Mouse (Mus musculus): ENCODE measurements around the gene Nras. TPM values are rescaled to one million over a fixed set of nuclear protein-coding genes. Genes with fewer than 3 reads are reported as not detected.

Nras gene
- polyA plus RNA-seq, 1 experiment from 2014 or later, result 125 TPM

DNA sequence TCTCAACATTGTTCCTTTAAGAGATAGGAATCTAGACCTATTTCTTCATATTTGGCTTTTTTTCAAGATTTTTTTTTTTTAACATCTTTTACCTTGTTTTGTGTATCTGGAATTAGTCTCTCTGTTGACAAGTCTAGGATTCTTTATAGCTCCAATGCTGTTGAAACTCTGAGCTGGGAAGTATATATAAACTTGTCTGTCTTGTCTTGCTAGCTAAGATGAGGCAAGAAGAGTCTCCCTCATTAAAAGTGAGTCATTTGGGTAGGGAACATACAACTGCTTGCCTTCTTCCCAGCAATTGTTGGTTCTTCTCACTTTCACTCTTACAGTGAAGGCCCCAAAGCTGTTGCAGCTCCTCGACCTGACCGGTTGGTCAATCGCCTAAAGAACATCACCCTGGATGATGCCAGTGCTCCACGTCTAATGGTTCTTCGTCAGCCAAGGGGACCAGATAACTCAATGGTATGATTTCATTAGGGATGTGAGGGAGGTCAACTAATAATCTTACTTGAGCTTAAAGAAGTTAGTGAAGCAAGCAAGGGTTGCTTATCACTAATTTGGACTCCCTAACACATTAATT, 2.0 kb upstream of the Nras start:
- no peak overlapping the region for H3K9ac ChIP-seq (replicated peaks; ENCODE audit: low read depth, low read length)
- no peaks in the 10 kb centered on the region for H3K27me3 ChIP-seq (replicated peaks; ENCODE audit: control insufficient read depth, insufficient read depth, low read length)
- H3K27ac ChIP-seq (ENCODE audit: low read length), result no peak overlapping the region
- ATAC-seq, result no peak
- H3K4me3 ChIP-seq (replicated peaks; ENCODE audit: low read length), result no peak overlapping the region
- peaks cover 42% of the 10 kb centered on the region for H3K36me3 ChIP-seq (ENCODE audit: control insufficient read depth, insufficient read depth)
- no peaks in the 10 kb centered on the region for H3K9me3 ChIP-seq (ENCODE audit: control insufficient read depth, low read length)
- H3K4me2 ChIP-seq (ENCODE audit: low read length), result no peak overlapping the region
- peaks cover 4% of the 10 kb centered on the region; the same call in 1 of the 2 replicates for H3K4me1 ChIP-seq (replicated peaks; ENCODE audit: control insufficient read depth, insufficient read depth, low read length)
- 93% methylated on average over 5 of the region's 5 CpGs for WGBS

- Histone ChIP-seq H3K4me3 (replicated peaks; ENCODE audit: low read length) (peak overlapping the region; percentile 90), H3K36me3 (ENCODE audit: control insufficient read depth, insufficient read depth) (peaks cover 39% of the 10 kb centered on the region), H3K4me2 (ENCODE audit: low read length) (peak overlapping the region; percentile 56), H3K9ac (replicated peaks; ENCODE audit: low read depth, low read length) (peak overlapping the region; percentile 44; the same call in 1 of the 2 replicates), H3K9me3 (ENCODE audit: control insufficient read depth, low read length) (no peaks in the 10 kb centered on the region), H3K4me1 (replicated peaks; ENCODE audit: control insufficient read depth, insufficient read depth, low read length) (peaks cover 4% of the 10 kb centered on the region; the same call in 1 of the 2 replicates), H3K27ac (ENCODE audit: low read length) (peak overlapping the region; percentile 98), H3K27me3 (replicated peaks; ENCODE audit: control insufficient read depth, insufficient read depth, low read length) (no peaks in the 10 kb centered on the region)
- peak; percentile 26 for ATAC-seq
- WGBS, result under 1% methylated on average over 10 of the region's 10 CpGs
These were observed 333 bp upstream of the Nras start for GRCm38 (mm10) chr3:103057752-103058151.

GRCm38 (mm10) chr3:103066927-103067326, 8.8 kb downstream of the Nras start:
- H3K4me3 ChIP-seq (replicated peaks; ENCODE audit: low read length), result no peak overlapping the region
- H3K4me2 ChIP-seq (ENCODE audit: low read length), result no peak overlapping the region
- H3K36me3 ChIP-seq (ENCODE audit: control insufficient read depth, insufficient read depth), result peaks cover 43% of the 10 kb centered on the region
- 93% methylated on average over 8 of the region's 8 CpGs for WGBS
- H3K9me3 ChIP-seq (ENCODE audit: control insufficient read depth, low read length), result no peaks in the 10 kb centered on the region
- no peak overlapping the region for H3K27ac ChIP-seq (ENCODE audit: low read length)
- no peak overlapping the region for H3K9ac ChIP-seq (replicated peaks; ENCODE audit: low read depth, low read length)
- no peaks in the 10 kb centered on the region for H3K4me1 ChIP-seq (replicated peaks; ENCODE audit: control insufficient read depth, insufficient read depth, low read length)
- ATAC-seq, result no peak
- no peaks in the 10 kb centered on the region for H3K27me3 ChIP-seq (replicated peaks; ENCODE audit: control insufficient read depth, insufficient read depth, low read length)

DNA sequence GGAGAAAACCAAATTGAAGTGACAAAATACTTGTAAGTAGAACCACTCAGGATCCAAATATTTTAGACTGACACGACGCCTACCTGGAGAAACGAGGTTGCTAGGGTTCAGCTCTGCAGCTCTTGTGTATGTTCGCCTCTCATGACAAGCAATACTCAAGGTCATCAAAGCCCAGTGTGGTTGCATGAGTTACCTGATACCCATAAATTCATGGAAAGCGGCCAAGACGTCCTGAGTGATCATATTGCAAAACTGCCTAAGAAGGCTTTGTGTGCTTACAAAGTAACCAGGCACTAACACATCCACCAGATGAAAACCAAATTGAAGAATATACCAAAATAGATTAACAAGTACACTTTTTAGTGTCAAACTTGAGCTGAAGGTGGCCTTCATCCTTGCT, 10.9 kb downstream of the Nras start:
- H3K4me3 ChIP-seq (replicated peaks; ENCODE audit: low read length), result no peak overlapping the region
- 97% methylated on average over 6 of the region's 6 CpGs for WGBS
- H3K9me3 ChIP-seq (ENCODE audit: control insufficient read depth, low read length), result no peaks in the 10 kb centered on the region
- no peaks in the 10 kb centered on the region for H3K27me3 ChIP-seq (replicated peaks; ENCODE audit: control insufficient read depth, insufficient read depth, low read length)
- no peak overlapping the region for H3K9ac ChIP-seq (replicated peaks; ENCODE audit: low read depth, low read length)
- H3K36me3 ChIP-seq (ENCODE audit: control insufficient read depth, insufficient read depth), result peaks cover 28% of the 10 kb centered on the region
- no peaks in the 10 kb centered on the region for H3K4me1 ChIP-seq (replicated peaks; ENCODE audit: control insufficient read depth, insufficient read depth, low read length)
- no peak overlapping the region for H3K4me2 ChIP-seq (ENCODE audit: low read length)
- H3K27ac ChIP-seq (ENCODE audit: low read length), result no peak overlapping the region
- no peak for ATAC-seq

DNA sequence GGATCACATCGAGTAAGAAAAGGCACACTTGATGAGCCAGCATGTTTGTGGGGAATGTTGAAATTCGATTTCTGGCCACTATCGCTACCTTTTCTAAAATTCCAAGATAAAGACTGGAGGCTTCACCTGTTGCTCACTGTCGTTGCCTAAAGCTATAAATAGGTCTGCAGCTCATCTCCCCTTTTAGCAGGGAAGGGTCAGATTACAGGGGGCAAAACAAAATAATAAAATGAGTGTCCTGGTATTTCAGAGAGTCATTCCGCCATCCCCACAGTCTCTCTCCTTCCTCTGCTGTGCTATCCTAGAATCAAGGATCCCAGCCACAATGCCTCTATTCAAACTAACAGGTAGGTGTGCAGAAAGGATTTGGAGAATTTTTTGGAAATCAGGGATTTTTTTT, 15.7 kb downstream of the Nras start, which contains the start of gene Ampd1:
Ampd1 (plus strand) TSS at position 244 of the 400 bp plus-strand sequence.
- Histone ChIP-seq H3K27ac (ENCODE audit: low read length) (no peak within 1 kb of the TSS), H3K4me2 (ENCODE audit: low read length) (no peak within 1 kb of the TSS), H3K9me3 (ENCODE audit: control insufficient read depth, low read length) (no peaks in the 10 kb centered on the region), H3K27me3 (replicated peaks; ENCODE audit: control insufficient read depth, insufficient read depth, low read length) (no peaks in the 10 kb centered on the region), H3K9ac (replicated peaks; ENCODE audit: low read depth, low read length) (no peak within 1 kb of the TSS), H3K4me1 (replicated peaks; ENCODE audit: control insufficient read depth, insufficient read depth, low read length) (no peaks in the 10 kb centered on the region), H3K36me3 (ENCODE audit: control insufficient read depth, insufficient read depth) (peaks cover 2% of the 10 kb centered on the region), H3K4me3 (replicated peaks; ENCODE audit: low read length) (no peak within 1 kb of the TSS)
- ATAC-seq, result no peak
- WGBS, result 75% methylated on average over 5 of the region's 5 CpGs

DNA sequence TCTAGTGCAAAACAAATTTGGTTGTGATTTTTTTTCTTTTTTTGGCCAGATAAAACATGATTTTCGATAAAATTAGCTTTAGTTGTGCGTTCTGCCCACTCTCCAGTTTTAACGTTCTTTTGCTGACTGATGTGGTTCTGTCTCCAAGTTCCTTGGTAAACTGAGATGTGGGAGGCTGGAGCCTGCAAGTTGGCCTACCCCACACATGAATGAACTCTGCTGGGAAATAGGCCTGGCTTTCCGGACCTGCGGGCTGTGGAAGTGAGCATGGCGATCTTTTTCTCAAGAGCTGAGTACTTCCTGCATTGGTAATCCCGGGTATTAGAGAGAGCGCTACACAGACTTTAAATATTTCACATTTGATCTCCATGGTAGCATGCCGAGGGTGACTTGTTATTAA, 17.8 kb downstream of the Nras start:
- H3K4me3 ChIP-seq (replicated peaks; ENCODE audit: low read length), result no peak overlapping the region
- no peak overlapping the region for H3K9ac ChIP-seq (replicated peaks; ENCODE audit: low read depth, low read length)
- H3K27me3 ChIP-seq (replicated peaks; ENCODE audit: control insufficient read depth, insufficient read depth, low read length), result no peaks in the 10 kb centered on the region
- no peak for ATAC-seq
- no peak overlapping the region for H3K27ac ChIP-seq (ENCODE audit: low read length)
- no peaks in the 10 kb centered on the region for H3K9me3 ChIP-seq (ENCODE audit: control insufficient read depth, low read length)
- H3K4me1 ChIP-seq (replicated peaks; ENCODE audit: control insufficient read depth, insufficient read depth, low read length), result no peaks in the 10 kb centered on the region
- 93% methylated on average over 9 of the region's 9 CpGs for WGBS
- no peak overlapping the region for H3K4me2 ChIP-seq (ENCODE audit: low read length)
- H3K36me3 ChIP-seq (ENCODE audit: control insufficient read depth, insufficient read depth), result no peaks in the 10 kb centered on the region

- Histone ChIP-seq H3K4me3 (replicated peaks; ENCODE audit: low read length) (no peak overlapping the region), H3K9ac (replicated peaks; ENCODE audit: low read depth, low read length) (no peak overlapping the region), H3K27me3 (replicated peaks; ENCODE audit: control insufficient read depth, insufficient read depth, low read length) (no peaks in the 10 kb centered on the region), H3K27ac (ENCODE audit: low read length) (no peak overlapping the region), H3K4me1 (replicated peaks; ENCODE audit: control insufficient read depth, insufficient read depth, low read length) (no peaks in the 10 kb centered on the region), H3K4me2 (ENCODE audit: low read length) (no peak overlapping the region), H3K9me3 (ENCODE audit: control insufficient read depth, low read length) (no peaks in the 10 kb centered on the region), H3K36me3 (ENCODE audit: control insufficient read depth, insufficient read depth) (no peaks in the 10 kb centered on the region)
- no peak for ATAC-seq
- 93% methylated on average over 9 of the region's 9 CpGs for WGBS
These were observed 18.4 kb downstream of the Nras start for GRCm38 (mm10) chr3:103076476-103076875.

DNA sequence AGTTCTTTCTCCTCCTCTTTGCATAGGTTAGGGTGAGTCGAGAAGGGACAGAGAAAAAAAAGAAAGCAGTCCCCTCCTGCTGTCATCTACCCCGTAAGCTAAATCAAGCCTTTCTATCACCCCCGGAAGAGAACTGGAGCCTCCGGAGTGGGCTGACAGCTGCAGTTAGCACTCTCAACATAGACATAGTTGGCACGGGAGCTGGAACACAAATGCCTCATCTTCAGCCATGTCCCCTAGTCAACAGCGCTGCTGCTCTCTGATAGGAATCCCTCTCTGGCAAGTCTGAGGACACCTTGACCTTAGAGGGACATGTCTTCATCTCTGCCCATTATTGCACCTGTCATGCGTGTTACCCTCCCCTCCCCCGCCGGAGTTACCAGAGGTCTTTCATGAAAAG, 21.2 kb downstream of the Nras start:
- ATAC-seq, result no peak
- Histone ChIP-seq H3K4me1 (replicated peaks; ENCODE audit: control insufficient read depth, insufficient read depth, low read length) (no peaks in the 10 kb centered on the region), H3K27me3 (replicated peaks; ENCODE audit: control insufficient read depth, insufficient read depth, low read length) (no peaks in the 10 kb centered on the region), H3K36me3 (ENCODE audit: control insufficient read depth, insufficient read depth) (no peaks in the 10 kb centered on the region), H3K27ac (ENCODE audit: low read length) (no peak overlapping the region), H3K4me3 (replicated peaks; ENCODE audit: low read length) (no peak overlapping the region), H3K9me3 (ENCODE audit: control insufficient read depth, low read length) (no peaks in the 10 kb centered on the region), H3K4me2 (ENCODE audit: low read length) (no peak overlapping the region), H3K9ac (replicated peaks; ENCODE audit: low read depth, low read length) (no peak overlapping the region)
- 84% methylated on average over 8 of the region's 9 CpGs for WGBS

DNA sequence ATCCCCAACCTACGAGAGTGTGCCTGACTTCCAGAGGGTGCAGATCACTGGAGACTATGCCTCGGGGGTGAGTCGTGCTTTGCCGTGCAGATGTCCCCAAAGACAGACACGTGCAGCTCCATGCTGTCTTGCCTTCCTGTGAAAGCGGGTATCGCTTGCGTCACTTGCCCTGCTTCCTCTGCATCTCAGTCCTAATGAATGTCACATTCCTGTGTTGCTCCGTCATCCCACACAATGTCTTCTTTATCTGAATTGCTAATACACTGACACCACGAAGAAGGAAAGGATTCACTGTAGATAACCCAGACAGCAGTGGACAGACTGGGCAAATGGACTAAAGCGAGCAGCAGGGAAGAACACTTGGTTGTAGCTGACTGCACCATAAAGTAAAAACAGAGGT, 23.0 kb downstream of the Nras start:
- no peak for ATAC-seq
- Histone ChIP-seq H3K36me3 (ENCODE audit: control insufficient read depth, insufficient read depth) (no peaks in the 10 kb centered on the region), H3K27me3 (replicated peaks; ENCODE audit: control insufficient read depth, insufficient read depth, low read length) (no peaks in the 10 kb centered on the region), H3K27ac (ENCODE audit: low read length) (no peak overlapping the region), H3K4me2 (ENCODE audit: low read length) (no peak overlapping the region), H3K4me1 (replicated peaks; ENCODE audit: control insufficient read depth, insufficient read depth, low read length) (no peaks in the 10 kb centered on the region), H3K9ac (replicated peaks; ENCODE audit: low read depth, low read length) (no peak overlapping the region), H3K9me3 (ENCODE audit: control insufficient read depth, low read length) (no peaks in the 10 kb centered on the region), H3K4me3 (replicated peaks; ENCODE audit: low read length) (no peak overlapping the region)
- WGBS, result 70% methylated on average over 11 of the region's 11 CpGs

Measured in forebrain, embryonic 16.5 days (tissue).